Mouse (Mus musculus): Measurements from ENCODE around the gene Tssc4. TPM values are rescaled to one million over a fixed set of nuclear protein-coding genes. Genes with fewer than 3 reads are reported as not detected.

The Tssc4 gene
- polyA plus RNA-seq, 1 experiment from 2014 or later, result 57.1 TPM

- no peaks in the 10 kb centered on the region for H3K9me3 ChIP-seq (replicated peaks)
- H3K36me3 ChIP-seq, result 0 out of 2 replicates have a peak, but pooled peaks cover 5% of the 10 kb centered on the region
- no peak for ATAC-seq (ENCODE audit: insufficient number of reproducible peaks, low FRiP score)
These were observed 34.3 kb upstream of the Tssc4 start for GRCm38 (mm10) chr7:143034519-143035450.

GRCm38 (mm10) chr7:143036787-143037186 is 32.3 kb upstream of the Tssc4 start:
- 77% methylated on average over 3 of the region's 3 CpGs for WGBS
- Histone ChIP-seq H3K4me1 (replicated peaks) (peaks cover 17% of the 10 kb centered on the region), H3K4me3 (no peak overlapping the region), H3K4me2 (no peak overlapping the region), H3K27me3 (replicated peaks) (no peaks in the 10 kb centered on the region), H3K9me3 (replicated peaks) (no peaks in the 10 kb centered on the region), H3K9ac (no peak overlapping the region), H3K27ac (ENCODE audit: poor library complexity, severe bottlenecking) (no peak overlapping the region), H3K36me3 (0 out of 2 replicates have a peak, but pooled peaks cover 5% of the 10 kb centered on the region)
- no peak for ATAC-seq (ENCODE audit: insufficient number of reproducible peaks, low FRiP score)

More at GRCm38 (mm10) chr7:143034519-143035450, 34.3 kb upstream of the Tssc4 start:
- no peak overlapping the region for H3K4me2 ChIP-seq
- H3K4me1 ChIP-seq (replicated peaks), result peaks cover 4% of the 10 kb centered on the region
- no peak overlapping the region for H3K9ac ChIP-seq
- H3K27me3 ChIP-seq (replicated peaks), result no peaks in the 10 kb centered on the region
- no peak overlapping the region for H3K4me3 ChIP-seq
- H3K27ac ChIP-seq (ENCODE audit: poor library complexity, severe bottlenecking), result no peak overlapping the region
- 84% methylated on average over 8 of the region's 8 CpGs for WGBS

GRCm38 (mm10) chr7:143037306-143037705 is 31.7 kb upstream of the Tssc4 start:
- Histone ChIP-seq H3K36me3 (0 out of 2 replicates have a peak, but pooled peaks cover 5% of the 10 kb centered on the region), H3K4me3 (no peak overlapping the region), H3K9me3 (replicated peaks) (no peaks in the 10 kb centered on the region), H3K4me1 (replicated peaks) (peaks cover 20% of the 10 kb centered on the region), H3K27me3 (replicated peaks) (no peaks in the 10 kb centered on the region), H3K9ac (no peak overlapping the region), H3K4me2 (no peak overlapping the region), H3K27ac (ENCODE audit: poor library complexity, severe bottlenecking) (no peak overlapping the region)
- 88% methylated on average over 4 of the region's 4 CpGs for WGBS
- no peak for ATAC-seq (ENCODE audit: insufficient number of reproducible peaks, low FRiP score)

- H3K4me2 ChIP-seq, result no peak overlapping the region
- ATAC-seq (ENCODE audit: insufficient number of reproducible peaks, low FRiP score), result no peak
- peaks cover 30% of the 10 kb centered on the region for H3K4me1 ChIP-seq (replicated peaks)
- WGBS, result 82% methylated on average over 3 of the region's 3 CpGs
- H3K9me3 ChIP-seq (replicated peaks), result no peaks in the 10 kb centered on the region
- H3K27me3 ChIP-seq (replicated peaks), result no peaks in the 10 kb centered on the region
- H3K4me3 ChIP-seq, result no peak overlapping the region
- H3K36me3 ChIP-seq, result 0 out of 2 replicates have a peak, but pooled peaks cover 5% of the 10 kb centered on the region
- H3K9ac ChIP-seq, result no peak overlapping the region
- no peak overlapping the region for H3K27ac ChIP-seq (ENCODE audit: poor library complexity, severe bottlenecking)
These were observed 30.7 kb upstream of the Tssc4 start for GRCm38 (mm10) chr7:143038174-143038931.

GRCm38 (mm10) chr7:143040561-143040960 is 28.5 kb upstream of the Tssc4 start:
- H3K4me1 ChIP-seq (replicated peaks), result peaks cover 31% of the 10 kb centered on the region
- no peak overlapping the region for H3K9ac ChIP-seq
- WGBS, result 87% methylated on average over 3 of the region's 3 CpGs
- H3K4me2 ChIP-seq, result no peak overlapping the region
- H3K4me3 ChIP-seq, result no peak overlapping the region
- H3K27me3 ChIP-seq (replicated peaks), result no peaks in the 10 kb centered on the region
- H3K9me3 ChIP-seq (replicated peaks), result no peaks in the 10 kb centered on the region
- no peaks in the 10 kb centered on the region for H3K36me3 ChIP-seq
- no peak for ATAC-seq (ENCODE audit: insufficient number of reproducible peaks, low FRiP score)
- no peak overlapping the region for H3K27ac ChIP-seq (ENCODE audit: poor library complexity, severe bottlenecking)

- H3K36me3 ChIP-seq, result no peaks in the 10 kb centered on the region
- H3K4me3 ChIP-seq, result no peak overlapping the region
- ATAC-seq (ENCODE audit: insufficient number of reproducible peaks, low FRiP score), result no peak
- H3K4me1 ChIP-seq (replicated peaks), result peaks cover 31% of the 10 kb centered on the region
- no peaks in the 10 kb centered on the region for H3K27me3 ChIP-seq (replicated peaks)
- no peak overlapping the region for H3K4me2 ChIP-seq
- 65% methylated on average over 3 of the region's 3 CpGs for WGBS
- no peak overlapping the region for H3K9ac ChIP-seq
- no peaks in the 10 kb centered on the region for H3K9me3 ChIP-seq (replicated peaks)
- H3K27ac ChIP-seq (ENCODE audit: poor library complexity, severe bottlenecking), result peak overlapping the region; percentile 56
These were observed 27.8 kb upstream of the Tssc4 start for GRCm38 (mm10) chr7:143041138-143041822.

GRCm38 (mm10) chr7:143042089-143042488 is 27.0 kb upstream of the Tssc4 start:
- H3K4me2 ChIP-seq, result no peak overlapping the region
- no peak overlapping the region for H3K4me3 ChIP-seq
- peak overlapping the region; percentile 56 for H3K27ac ChIP-seq (ENCODE audit: poor library complexity, severe bottlenecking)
- no peaks in the 10 kb centered on the region for H3K36me3 ChIP-seq
- no peaks in the 10 kb centered on the region for H3K27me3 ChIP-seq (replicated peaks)
- peaks cover 31% of the 10 kb centered on the region for H3K4me1 ChIP-seq (replicated peaks)
- no peak overlapping the region for H3K9ac ChIP-seq
- no peaks in the 10 kb centered on the region for H3K9me3 ChIP-seq (replicated peaks)
- WGBS, result 37% methylated on average over 3 of the region's 3 CpGs
- ATAC-seq (ENCODE audit: insufficient number of reproducible peaks, low FRiP score), result peak; percentile 80

- no peak overlapping the region for H3K4me2 ChIP-seq
- 0 out of 2 replicates have a peak, but pooled peaks have one; percentile 12 for ATAC-seq (ENCODE audit: insufficient number of reproducible peaks, low FRiP score)
- peaks cover 31% of the 10 kb centered on the region for H3K4me1 ChIP-seq (replicated peaks)
- no peak overlapping the region for H3K4me3 ChIP-seq
- H3K27ac ChIP-seq (ENCODE audit: poor library complexity, severe bottlenecking), result peak overlapping the region; percentile 56
- WGBS, result 70% methylated on average over 3 of the region's 3 CpGs
- no peaks in the 10 kb centered on the region for H3K27me3 ChIP-seq (replicated peaks)
- no peaks in the 10 kb centered on the region for H3K36me3 ChIP-seq
- no peaks in the 10 kb centered on the region for H3K9me3 ChIP-seq (replicated peaks)
- no peak overlapping the region for H3K9ac ChIP-seq
These were observed 26.1 kb upstream of the Tssc4 start for GRCm38 (mm10) chr7:143042897-143043300.

- Histone ChIP-seq H3K9ac (no peak overlapping the region), H3K9me3 (replicated peaks) (no peaks in the 10 kb centered on the region), H3K4me2 (no peak overlapping the region), H3K27ac (ENCODE audit: poor library complexity, severe bottlenecking) (no peak overlapping the region), H3K27me3 (replicated peaks) (no peaks in the 10 kb centered on the region), H3K4me3 (no peak overlapping the region), H3K4me1 (replicated peaks) (peaks cover 33% of the 10 kb centered on the region), H3K36me3 (no peaks in the 10 kb centered on the region)
- no peak for ATAC-seq (ENCODE audit: insufficient number of reproducible peaks, low FRiP score)
- 87% methylated on average over 2 of the region's 2 CpGs for WGBS
These were observed 24.8 kb upstream of the Tssc4 start for GRCm38 (mm10) chr7:143044049-143044825.

- no peak for ATAC-seq (ENCODE audit: insufficient number of reproducible peaks, low FRiP score)
- H3K4me2 ChIP-seq, result no peak overlapping the region
- no peak overlapping the region for H3K9ac ChIP-seq
- no peak overlapping the region for H3K4me3 ChIP-seq
- H3K9me3 ChIP-seq (replicated peaks), result no peaks in the 10 kb centered on the region
- no peak overlapping the region for H3K27ac ChIP-seq (ENCODE audit: poor library complexity, severe bottlenecking)
- peaks cover 39% of the 10 kb centered on the region for H3K4me1 ChIP-seq (replicated peaks)
- H3K27me3 ChIP-seq (replicated peaks), result no peaks in the 10 kb centered on the region
- H3K36me3 ChIP-seq, result no peaks in the 10 kb centered on the region
These were observed 24.2 kb upstream of the Tssc4 start for GRCm38 (mm10) chr7:143044826-143045206.
